Mouse (Mus musculus) heart, postnatal 0 days (tissue): ENCODE data around the gene Trmt13. TPM values are rescaled to one million over a fixed set of nuclear protein-coding genes. Genes with fewer than 3 reads are reported as not detected.

Source experiments
- ATAC-seq: fragments of 200-750 bp; cut with Nextera tagmentation; 2 replicates; pipeline ENCODE4 v1.8.0; 2017; ENCODE audit warnings: low read depth, moderate number of reproducible peaks, moderate library complexity; ENCODE audit not compliant: insufficient read depth
- DNase-seq: peaks from one replicate; pipeline ENCODE4 v3.0.0-alpha.2; 2016; ENCODE audit warnings: low spot score
- H3K27ac ChIP-seq: fragments of 300-500 bp; sonication (generic); 2 replicates; pipeline ENCODE4 v1.5.1; 2014; ENCODE audit warnings: low read depth, mild to moderate bottlenecking
- H3K27me3 ChIP-seq: fragments of 300-500 bp; sonication (generic); 2 replicates; pipeline ENCODE4 v1.6.1; 2014; ENCODE audit warnings: low read length, mixed read lengths; ENCODE audit not compliant: control insufficient read depth, insufficient read depth
- H3K36me3 ChIP-seq: fragments of 300-500 bp; sonication (generic); replicated peaks from 2 replicates; pipeline ENCODE4 v1.6.1; 2014; ENCODE audit warnings: low read length, mixed read lengths; ENCODE audit not compliant: control insufficient read depth, insufficient read depth
- H3K4me1 ChIP-seq: fragments of 300-500 bp; sonication (generic); 2 replicates; pipeline ENCODE4 v1.6.1; 2014; ENCODE audit warnings: antibody characterized with exemption; ENCODE audit not compliant: control insufficient read depth, insufficient read depth
- H3K4me2 ChIP-seq: fragments of 300-500 bp; sonication (generic); 2 replicates; pipeline ENCODE4 v1.6.1; 2014; ENCODE audit warnings: low read depth, mild to moderate bottlenecking, low read length, moderate library complexity
- H3K4me3 ChIP-seq: fragments of 300-500 bp; sonication (generic); 2 replicates; pipeline ENCODE4 v1.5.1; 2014; ENCODE audit warnings: low read depth, low read length
- H3K9ac ChIP-seq: fragments of 300-500 bp; sonication (generic); replicated peaks from 2 replicates; pipeline ENCODE4 v1.6.1; 2014; ENCODE audit warnings: low read depth, low read length, mixed read lengths
- H3K9me3 ChIP-seq: fragments of 300-500 bp; sonication (generic); replicated peaks from 2 replicates; pipeline ENCODE4 v1.6.1; 2016; ENCODE audit warnings: low read length; ENCODE audit not compliant: control insufficient read depth
- CTCF ChIP-seq: IDR thresholded peaks from 2 replicates; pipeline ENCODE4 v1.5.1; 2016; ENCODE audit warnings: antibody characterized with exemption, control low read depth, low read depth
- EP300 ChIP-seq: IDR thresholded peaks from 2 replicates; pipeline ENCODE4 v1.6.1; 2016; ENCODE audit warnings: antibody characterized with exemption, low read depth
- WGBS: fragments of 180-500 bp; shearing (Covaris S2); extraction: QIAGEN DNeasy Blood & Tissue Kit; methylation state at CpG from one replicate; pipeline ENCODE4 v1.1.7; 2014; 5-methylcytosine and 5-hydroxymethylcytosine counted together
- polyA plus RNA-seq: library from polyadenylated mRNA; unstranded; fragments of >200 nt; fragmentation: Nextera tagmentation; extraction: Ambion mirVana; gene quantifications from 2 replicates; pipeline ENCODE4 v1.2.1, GENCODE M21; 2015
- total RNA-seq: library from RNA; depleted of rRNA; stranded (reverse); fragments of >200 nt; gene quantifications from 2 replicates; pipeline ENCODE4 v1.2.3, GENCODE M21; 2014; ENCODE audit warnings: low replicate concordance; rRNA removed

Gene Trmt13
- total and polyA plus RNA-seq, 2 experiments from 2014 or later, result 11.0 to 13.3 TPM

- H3K9ac ChIP-seq, result no peak overlapping the region
Observed at GRCm38 (mm10) chr3:116542070-116542469, 72.3 kb downstream of the Trmt13 start.

GRCm38 (mm10) chr3:116537200-116537573 is 77.2 kb downstream of the Trmt13 start:
- 52% methylated on average over 6 of the region's 6 CpGs for WGBS
- H3K36me3 ChIP-seq, result peaks cover 57% of the 10 kb centered on the region

More at GRCm38 (mm10) chr3:116542070-116542469, 72.3 kb downstream of the Trmt13 start:
- Histone ChIP-seq H3K27ac (no peak overlapping the region), H3K4me1 (0 out of 2 replicates have a peak, but pooled peaks cover 5% of the 10 kb centered on the region), H3K27me3 (no peaks in the 10 kb centered on the region), H3K4me2 (no peak overlapping the region), H3K9me3 (no peaks in the 10 kb centered on the region), H3K36me3 (peaks cover 60% of the 10 kb centered on the region), H3K4me3 (no peak overlapping the region)
- no peak for TF ChIP-seq CTCF
- ATAC-seq (no peak), DNase-seq (no peak)
- 49% methylated on average over 2 of the region's 2 CpGs for WGBS

GRCm38 (mm10) chr3:116536428-116537199 is 77.8 kb downstream of the Trmt13 start:
- 23% methylated on average over 16 of the region's 16 CpGs for WGBS
- peak overlapping the region; percentile 45 for H3K4me2 ChIP-seq
- peaks cover 8% of the 10 kb centered on the region; the same call in 1 of the 2 replicates for H3K4me1 ChIP-seq
- DNase-seq (peak; percentile 78), ATAC-seq (peak; percentile 91)
- 0 out of 2 replicates have a peak overlapping the region, but pooled peaks have one; percentile 8 for H3K9ac ChIP-seq
- peak; percentile 72; the same call in 1 of the 2 replicates for TF ChIP-seq EP300
- TF ChIP-seq CTCF, result no peak
- peaks cover 57% of the 10 kb centered on the region for H3K36me3 ChIP-seq
- H3K9me3 ChIP-seq, result no peaks in the 10 kb centered on the region
- no peaks in the 10 kb centered on the region for H3K27me3 ChIP-seq
- H3K4me3 ChIP-seq, result no peak overlapping the region; the same call in 1 of the 2 replicates
- peak overlapping the region; percentile 61 for H3K27ac ChIP-seq

More at GRCm38 (mm10) chr3:116537200-116537573, 77.2 kb downstream of the Trmt13 start:
- no peaks in the 10 kb centered on the region for H3K9me3 ChIP-seq
- H3K4me3 ChIP-seq, result no peak overlapping the region
- peaks cover 8% of the 10 kb centered on the region; the same call in 1 of the 2 replicates for H3K4me1 ChIP-seq
- TF ChIP-seq CTCF, result no peak
- no peak for TF ChIP-seq EP300
- H3K27me3 ChIP-seq, result no peaks in the 10 kb centered on the region
- no peak overlapping the region for H3K9ac ChIP-seq
- peak overlapping the region; percentile 45; the same call in 1 of the 2 replicates for H3K4me2 ChIP-seq
- no peak for ATAC-seq
- peak overlapping the region; percentile 61; the same call in 1 of the 2 replicates for H3K27ac ChIP-seq
- no peak for DNase-seq

Other genes with a start within 250 kb of the Trmt13 start
- gene Cdc14a, start 190.6 kb downstream of the Trmt13 start, total RNA-seq, result 3.0 and 6.1 TPM in 2 replicates
- gene Cdc14a, start 190.6 kb downstream of the Trmt13 start, polyA plus RNA-seq, result 2.2 and 2.5 TPM in 2 replicates
- gene Rtca, start 106.4 kb downstream of the Trmt13 start, total RNA-seq, result 31.3 and 58.1 TPM in 2 replicates
- 50.4 and 51.3 TPM in 2 replicates for gene Rtca, start 106.4 kb downstream of the Trmt13 start, polyA plus RNA-seq
- gene Dbt, start 101.5 kb downstream of the Trmt13 start, total RNA-seq, result 16.3 and 22.8 TPM in 2 replicates
- 19.5 and 20.5 TPM in 2 replicates for gene Dbt, start 101.5 kb downstream of the Trmt13 start, polyA plus RNA-seq
- 34.6 and 52.8 TPM in 2 replicates for gene Lrrc39, start 51.6 kb downstream of the Trmt13 start, total RNA-seq
- gene Lrrc39, start 51.6 kb downstream of the Trmt13 start, polyA plus RNA-seq, result 75.9 and 77.7 TPM in 2 replicates
- 1.3 and 1.6 TPM in 2 replicates for gene Sass6, start 19.6 kb downstream of the Trmt13 start, total RNA-seq
- 4.7 and 4.8 TPM in 2 replicates for gene Sass6, start 19.6 kb downstream of the Trmt13 start, polyA plus RNA-seq
- 36.0 and 44.3 TPM in 2 replicates for gene Mfsd14a, start 48.1 kb upstream of the Trmt13 start, total RNA-seq
- 35.7 and 39.9 TPM in 2 replicates for gene Mfsd14a, start 48.1 kb upstream of the Trmt13 start, polyA plus RNA-seq
- gene Gm43191, start 66.7 kb upstream of the Trmt13 start, total RNA-seq, result not detected in 2 replicates
- gene Gm43191, start 66.7 kb upstream of the Trmt13 start, polyA plus RNA-seq, result not detected in 2 replicates
- gene Slc35a3, start 98.2 kb upstream of the Trmt13 start, total RNA-seq, result 18.3 and 28.9 TPM in 2 replicates
- 6.9 and 7.0 TPM in 2 replicates for gene Slc35a3, start 98.2 kb upstream of the Trmt13 start, polyA plus RNA-seq
- gene Agl, start 193.6 kb upstream of the Trmt13 start, total RNA-seq, result 241 and 242 TPM in 2 replicates
- 69.0 and 75.0 TPM in 2 replicates for gene Agl, start 193.6 kb upstream of the Trmt13 start, polyA plus RNA-seq
- 3.2 and 4.4 TPM in 2 replicates for gene Frrs1, start 244.9 kb upstream of the Trmt13 start, total RNA-seq
- 9.8 and 9.9 TPM in 2 replicates for gene Frrs1, start 244.9 kb upstream of the Trmt13 start, polyA plus RNA-seq